Comparison of ENCODE assay signal across 15 mouse cellular contexts in the genomic region with DNA sequence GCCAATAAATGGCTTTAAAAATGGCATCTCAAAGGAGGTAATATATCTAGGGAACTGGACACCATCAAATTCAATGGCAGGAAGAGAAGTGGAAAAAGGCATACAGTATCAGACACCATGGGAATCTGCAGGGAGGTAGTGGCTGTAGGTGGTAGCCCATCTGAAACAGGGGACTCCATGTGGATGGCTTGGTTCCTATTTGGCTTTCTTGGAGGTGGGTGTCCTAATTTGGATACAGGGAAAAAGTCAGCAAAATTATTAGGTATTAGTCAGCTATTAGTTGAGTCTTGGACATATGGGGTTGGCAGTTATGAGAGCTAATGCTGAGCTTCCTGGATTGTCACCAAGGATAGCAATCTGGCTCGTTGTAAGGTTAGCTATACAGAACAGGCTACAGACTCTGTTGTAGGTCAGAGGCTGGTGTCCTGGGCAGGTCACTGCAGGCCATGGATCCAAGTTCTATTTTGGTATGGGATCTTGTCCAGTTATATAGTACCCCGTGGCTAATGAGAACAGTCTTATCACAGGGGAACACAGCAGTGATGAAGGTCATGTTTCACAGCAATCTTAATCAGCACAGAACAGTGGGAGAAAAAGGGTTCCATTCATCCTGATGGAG.
DNase-seq lines count a peak whose midpoint lies in the region; ATAC-seq lines count a peak whose summit lies in the region.
"Had no signal": no experiment of that assay in that cellular context is flagged by ENCODE, and none has a peak within 500 bp of the region (broad histone marks: within the 10 kb centered on the region; RNA-seq: fewer than 3 reads in every experiment).

No protein-coding gene starts in this region.

- intact Hi-C loops in heart, postnatal 14 days (cut with DNase I): no loop called here

- no peaks in the 10 kb centered on the region for H3K27me3 ChIP-seq in heart, embryonic 15.5 days
- no peaks in the 10 kb centered on the region for H3K27me3 ChIP-seq in forebrain, embryonic 14.5 days (replicated peaks; ENCODE audit: control insufficient read depth, insufficient read depth, low read length)
- H3K27me3 ChIP-seq: neural tube, embryonic 12.5 days had no signal

- no peak overlapping the region for H3K4me3 ChIP-seq in heart, embryonic 15.5 days
- no peak overlapping the region for H3K4me3 ChIP-seq in forebrain, embryonic 14.5 days (ENCODE audit: low read depth, low read length)
- H3K4me3 ChIP-seq: neural tube, embryonic 12.5 days had no signal

- ATAC-seq in heart, embryonic 15.5 days (replicated peaks; ENCODE audit: insufficient number of reproducible peaks, insufficient read depth, low FRiP score, low read depth): no peak; the same call in 1 of the 2 replicates
- ATAC-seq in forebrain, embryonic 14.5 days: no peak
- ATAC-seq: hindbrain, embryonic 16.5 days had no signal

- no peaks in the 10 kb centered on the region; the same call in 1 of the 2 replicates for H3K4me1 ChIP-seq in heart, embryonic 15.5 days (replicated peaks)
- H3K4me1 ChIP-seq in forebrain, embryonic 14.5 days (ENCODE audit: control insufficient read depth, insufficient read depth, low read length): no peaks in the 10 kb centered on the region
- H3K4me1 ChIP-seq: neural tube, embryonic 12.5 days had no signal

- 31% methylated on average over 2 of the region's 2 CpGs for WGBS in heart, embryonic 15.5 days
- WGBS in forebrain, embryonic 14.5 days: 78% methylated on average over 2 of the region's 2 CpGs

- H3K36me3 ChIP-seq in heart, embryonic 15.5 days: no peaks in the 10 kb centered on the region
- H3K36me3 ChIP-seq in forebrain, embryonic 14.5 days (ENCODE audit: control insufficient read depth, insufficient read depth, low read length): no peaks in the 10 kb centered on the region
- H3K36me3 ChIP-seq: neural tube, embryonic 12.5 days had no signal

- H3K27ac ChIP-seq in heart, embryonic 15.5 days: peak overlapping the region; percentile 3; the same call in 1 of the 2 replicates
- no peak overlapping the region for H3K27ac ChIP-seq in forebrain, embryonic 14.5 days (ENCODE audit: low read depth, low read length)
- H3K27ac ChIP-seq: neural tube, embryonic 12.5 days had no signal

- peak; percentile 53 to 78 for DNase-seq in heart, adult 18-20 months
- DNase-seq in heart, postnatal 14 days: no peak
- DNase-seq in cerebellum, adult 11 months: peak; percentile 73
- peak; percentile 95 for DNase-seq in cerebellum, adult 9-10 months
- DNase-seq in embryo, embryonic 10.5 days (ENCODE audit: low spot score): no peak
- no peak for DNase-seq in forebrain, embryonic 14.5 days (ENCODE audit: low spot score)
- DNase-seq: kidney, adult 11 months; kidney, postnatal 14 days; left cerebral cortex, postnatal 4 days; lung, embryonic 14.5 days; right cerebral cortex, postnatal 4 days had no signal

- H3K9ac ChIP-seq in heart, embryonic 15.5 days: no peak overlapping the region
- H3K9ac ChIP-seq in forebrain, embryonic 14.5 days (ENCODE audit: low read length): no peak overlapping the region
- H3K9ac ChIP-seq: lung, embryonic 14.5 days; neural tube, embryonic 12.5 days had no signal

- H3K9me3 ChIP-seq in heart, embryonic 15.5 days (replicated peaks): no peaks in the 10 kb centered on the region
- H3K9me3 ChIP-seq in forebrain, embryonic 14.5 days (replicated peaks; ENCODE audit: control insufficient read depth, low read length): no peaks in the 10 kb centered on the region
- H3K9me3 ChIP-seq: neural tube, embryonic 12.5 days had no signal

- no peak overlapping the region for H3K4me2 ChIP-seq in heart, embryonic 15.5 days
- H3K4me2 ChIP-seq in forebrain, embryonic 14.5 days (ENCODE audit: low read length): no peak overlapping the region
- H3K4me2 ChIP-seq: liver, embryonic 11.5 days; lung, embryonic 14.5 days; neural tube, embryonic 12.5 days had no signal

Comparison
In these comparisons a context has a peak if more than half of its experiments do, and no peak if none do; other contexts are left out.
1. DNase-seq: peak in heart, adult 18-20 months (2 of 2), cerebellum, adult 11 months (single experiment) and cerebellum, adult 9-10 months (single experiment); none in heart, postnatal 14 days (0 of 2), embryo, embryonic 10.5 days (single experiment) and forebrain, embryonic 14.5 days (single experiment).